Mouse (Mus musculus) heart, embryonic 13.5 days (tissue): Measurements from ENCODE around the gene Rps27rt. TPM values are rescaled to one million over a fixed set of nuclear protein-coding genes. Genes with fewer than 3 reads are reported as not detected.
"Not testable (repeated sequence)": the region's sequence is repeated elsewhere in the genome, so short reads cannot be mapped to it uniquely, and the experiment has no call there.

ENCODE experiments used
- ATAC-seq: fragments of 200-750 bp; cut with Nextera tagmentation; 2 replicates; pipeline ENCODE4 v1.8.0; 2017; ENCODE audit warnings: moderate TSS enrichment; ENCODE audit not compliant: insufficient number of reproducible peaks, low FRiP score, low TSS enrichment; ENCODE audit errors: extremely low read depth
- H3K27ac ChIP-seq: fragments of 300-500 bp; sonication (generic); replicated peaks from 2 replicates; pipeline ENCODE4 v1.5.1; 2015; ENCODE audit warnings: moderate library complexity, mild to moderate bottlenecking, inconsistent platforms
- H3K27me3 ChIP-seq: fragments of 300-500 bp; sonication (generic); replicated peaks from 2 replicates; pipeline ENCODE4 v1.6.1; 2015; ENCODE audit warnings: mild to moderate bottlenecking, inconsistent platforms
- H3K36me3 ChIP-seq: fragments of 300-500 bp; sonication (generic); 2 replicates; pipeline ENCODE4 v1.6.1; 2015; ENCODE audit warnings: mild to moderate bottlenecking, inconsistent platforms
- H3K4me1 ChIP-seq: fragments of 300-500 bp; sonication (generic); 2 replicates; pipeline ENCODE4 v1.6.1; 2015; ENCODE audit warnings: inconsistent platforms
- H3K4me2 ChIP-seq: fragments of 300-500 bp; sonication (generic); 2 replicates; pipeline ENCODE4 v1.6.1; 2015; ENCODE audit warnings: inconsistent platforms, mild to moderate bottlenecking, moderate library complexity
- H3K4me3 ChIP-seq: fragments of 300-500 bp; sonication (generic); 2 replicates; pipeline ENCODE4 v1.5.1; 2015; ENCODE audit warnings: moderate library complexity, mild to moderate bottlenecking, inconsistent platforms
- H3K9ac ChIP-seq: fragments of 300-500 bp; sonication (generic); 2 replicates; pipeline ENCODE4 v1.6.1; 2015; ENCODE audit warnings: inconsistent platforms, mild to moderate bottlenecking, moderate library complexity
- H3K9me3 ChIP-seq: fragments of 300-500 bp; sonication (generic); 2 replicates; pipeline ENCODE4 v1.6.1; 2016; ENCODE audit warnings: inconsistent platforms
- WGBS: fragments of 180-500 bp; shearing (Covaris S2); methylation state at CpG from one replicate; pipeline ENCODE4 v1.1.7; 2015; ENCODE audit warnings: mixed read lengths; 5-methylcytosine and 5-hydroxymethylcytosine counted together
- polyA plus RNA-seq: library from polyadenylated mRNA; unstranded; fragments of >200 nt; fragmentation: Nextera tagmentation; extraction: Ambion mirVana; gene quantifications from 2 replicates; pipeline ENCODE4 v1.2.1, GENCODE M21; 2015

Gene Rps27rt
- polyA plus RNA-seq, result 210 and 263 TPM in 2 replicates

DNA sequence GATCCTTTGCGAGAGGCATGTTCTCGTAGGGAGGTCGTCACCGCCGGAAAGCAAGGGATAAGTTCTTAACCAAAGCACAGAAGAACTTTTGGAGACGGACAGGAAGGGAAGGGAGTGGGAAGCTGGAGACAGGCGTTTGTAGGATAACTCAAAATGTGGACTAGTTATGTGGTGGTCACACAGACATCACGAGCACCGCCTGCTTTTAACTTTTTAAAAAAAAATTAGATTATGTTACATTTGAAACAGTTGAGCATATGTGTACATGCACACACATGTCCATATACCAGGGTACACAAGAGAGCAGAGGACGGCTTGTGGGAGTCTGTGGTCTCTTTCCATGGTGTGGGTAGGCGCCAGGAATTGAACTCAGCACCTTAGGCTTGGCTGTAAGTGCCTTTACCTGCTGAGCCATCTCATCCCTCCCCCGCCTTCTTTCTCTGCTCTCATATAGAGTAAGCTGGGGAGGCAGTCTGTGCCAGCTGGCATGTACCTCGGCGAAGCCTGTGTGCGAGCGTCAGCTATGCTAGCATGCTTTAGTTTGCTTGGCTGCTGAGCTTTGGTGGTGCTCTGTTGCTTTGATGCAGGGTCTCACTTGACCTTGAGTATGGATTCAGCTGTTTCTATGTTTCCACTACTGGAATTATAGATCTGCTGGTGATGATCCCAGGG, at the start of gene Rps27rt:
TSS of gene Rps27rt (minus strand) at position 51 of the 672 bp plus-strand sequence.
- H3K4me3 ChIP-seq, result no peak within 1 kb of the TSS
- no peak for ATAC-seq
- H3K4me1 ChIP-seq, result peaks cover 16% of the 10 kb centered on the region
- H3K27me3 ChIP-seq, result 0 out of 2 replicates have a peak, but pooled peaks cover 6% of the 10 kb centered on the region
- 87% methylated on average over 16 of the region's 16 CpGs for WGBS
- no peak within 1 kb of the TSS for H3K9ac ChIP-seq
- no peak within 1 kb of the TSS for H3K4me2 ChIP-seq
- no peaks in the 10 kb centered on the region for H3K36me3 ChIP-seq
- H3K9me3 ChIP-seq, result no peaks in the 10 kb centered on the region
- no peak within 1 kb of the TSS for H3K27ac ChIP-seq

DNA sequence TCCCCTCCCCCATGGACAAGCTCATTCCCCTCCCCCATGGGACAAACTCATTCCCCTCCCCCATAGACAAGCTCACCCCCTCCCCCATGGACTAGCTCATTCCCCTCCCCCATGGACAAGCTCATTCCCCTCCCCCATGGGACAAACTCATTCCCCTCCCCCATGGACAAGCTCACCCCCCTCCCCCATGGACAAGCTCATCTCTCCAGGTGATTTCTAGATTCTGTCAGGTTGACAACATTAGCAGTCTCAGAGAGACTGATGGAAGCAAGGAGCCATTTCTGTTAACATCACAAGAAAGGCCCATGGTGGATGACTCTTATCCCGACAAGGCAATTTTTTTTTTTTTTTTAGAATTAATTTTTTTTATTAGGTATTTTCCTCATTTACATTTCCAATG, 48.5 kb upstream of the Rps27rt start:
- not testable (repeated sequence) for H3K4me3 ChIP-seq, ATAC-seq, H3K9me3 ChIP-seq, H3K9ac ChIP-seq, H3K27me3 ChIP-seq, H3K36me3 ChIP-seq, H3K27ac ChIP-seq, H3K4me2 ChIP-seq
- 93% methylated on average over 1 of the region's 1 CpGs for WGBS
- H3K4me1 ChIP-seq, result peaks cover 11% of the 10 kb centered on the region; the same call in 1 of the 2 replicates

DNA sequence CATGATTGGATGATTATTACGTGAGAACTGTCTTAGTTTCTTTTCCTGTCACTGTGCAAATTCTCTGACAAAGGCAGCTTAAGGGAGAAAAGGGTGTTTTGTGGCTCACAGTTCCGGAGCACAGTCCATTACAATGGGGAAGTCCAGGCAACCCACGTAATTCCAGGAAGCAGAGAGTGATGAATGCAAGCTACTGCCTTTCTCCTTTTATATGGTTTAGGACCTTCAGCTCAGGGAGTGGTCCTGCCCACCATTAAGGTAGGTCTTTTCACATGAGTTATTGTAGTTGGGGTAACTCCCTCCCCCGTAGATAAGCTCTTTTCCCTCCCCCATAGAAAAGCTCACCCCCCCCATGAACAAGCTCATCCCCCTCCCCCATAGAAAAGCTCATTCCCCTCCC, 48.0 kb upstream of the Rps27rt start:
- ATAC-seq, result no peak
- H3K4me3 ChIP-seq, result no peak overlapping the region
- WGBS, result 77% methylated on average over 4 of the region's 4 CpGs
- H3K9ac ChIP-seq, result no peak overlapping the region
- H3K4me1 ChIP-seq, result peaks cover 11% of the 10 kb centered on the region; the same call in 1 of the 2 replicates
- no peaks in the 10 kb centered on the region; the same call in 1 of the 2 replicates for H3K9me3 ChIP-seq
- no peak overlapping the region for H3K4me2 ChIP-seq
- no peaks in the 10 kb centered on the region; the same call in 1 of the 2 replicates for H3K36me3 ChIP-seq
- H3K27ac ChIP-seq, result no peak overlapping the region
- no peaks in the 10 kb centered on the region for H3K27me3 ChIP-seq

DNA sequence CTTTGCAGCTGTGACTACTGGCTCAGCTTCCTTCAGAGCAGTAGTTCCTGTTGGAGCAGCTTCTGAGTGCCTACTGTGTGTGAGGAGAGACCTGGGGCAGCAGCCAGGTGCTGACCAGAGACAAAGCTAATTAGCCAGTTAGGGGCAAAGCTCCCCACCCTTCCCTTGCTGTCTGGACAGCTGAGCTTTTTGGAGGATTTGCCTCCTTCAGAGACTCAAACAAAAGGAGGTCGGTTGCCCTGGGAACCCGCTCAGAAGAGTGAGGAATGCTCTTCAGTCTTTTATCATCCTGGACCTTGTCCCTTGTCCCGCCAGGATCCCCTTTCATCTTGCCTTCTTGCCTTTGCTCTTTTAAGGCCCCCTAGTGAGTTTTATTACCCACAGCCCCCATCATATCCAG, 46.8 kb upstream of the Rps27rt start:
- WGBS, result 24% methylated on average over 3 of the region's 3 CpGs
- Histone ChIP-seq H3K4me1 (peaks cover 18% of the 10 kb centered on the region), H3K4me3 (no peak overlapping the region), H3K36me3 (no peaks in the 10 kb centered on the region; the same call in 1 of the 2 replicates), H3K9me3 (no peaks in the 10 kb centered on the region; the same call in 1 of the 2 replicates), H3K27ac (no peak overlapping the region), H3K4me2 (no peak overlapping the region), H3K27me3 (no peaks in the 10 kb centered on the region), H3K9ac (no peak overlapping the region)
- no peak for ATAC-seq

DNA sequence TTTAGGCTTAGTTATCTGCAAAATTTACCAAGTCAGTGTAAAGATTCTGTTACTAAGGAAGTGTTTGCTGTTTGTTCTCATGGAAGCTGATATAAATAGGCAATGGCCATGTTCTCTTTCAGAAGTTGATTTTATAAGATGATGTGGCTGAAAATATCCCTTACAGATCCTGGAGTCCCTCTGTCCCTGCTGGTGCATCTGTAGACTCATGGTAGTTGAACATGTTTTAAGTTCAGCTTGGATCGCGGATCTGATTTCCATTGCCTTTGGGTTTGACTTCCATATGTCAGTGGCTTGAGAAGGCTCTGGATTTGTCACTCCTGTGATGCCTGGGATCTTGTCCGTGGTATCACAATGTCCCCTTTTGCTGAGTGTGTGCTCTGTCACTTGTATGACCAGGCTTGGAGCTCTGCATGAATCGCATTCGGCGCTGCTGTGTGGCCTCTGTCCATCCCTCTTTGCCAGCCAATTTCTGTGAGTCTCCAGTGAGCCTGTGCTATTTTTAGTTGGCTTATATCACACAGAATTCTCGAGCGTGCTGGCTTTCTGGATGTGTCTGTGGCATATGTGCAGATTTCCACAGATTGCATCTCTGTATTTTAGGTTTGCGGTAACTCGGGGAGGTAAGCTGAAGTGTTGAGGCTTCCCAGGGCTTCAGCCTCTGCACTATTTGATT, 41.3 kb upstream of the Rps27rt start:
- WGBS, result 53% methylated on average over 10 of the region's 10 CpGs
- H3K4me3 ChIP-seq, result peak overlapping the region; percentile 24
- H3K4me1 ChIP-seq, result peaks cover 32% of the 10 kb centered on the region
- H3K27ac ChIP-seq, result peak overlapping the region; percentile 80
- no peak for ATAC-seq
- no peaks in the 10 kb centered on the region; the same call in 1 of the 2 replicates for H3K9me3 ChIP-seq
- no peaks in the 10 kb centered on the region for H3K36me3 ChIP-seq
- peak overlapping the region; percentile 59 for H3K4me2 ChIP-seq
- H3K9ac ChIP-seq, result peak overlapping the region; percentile 33; the same call in 1 of the 2 replicates
- no peaks in the 10 kb centered on the region for H3K27me3 ChIP-seq

DNA sequence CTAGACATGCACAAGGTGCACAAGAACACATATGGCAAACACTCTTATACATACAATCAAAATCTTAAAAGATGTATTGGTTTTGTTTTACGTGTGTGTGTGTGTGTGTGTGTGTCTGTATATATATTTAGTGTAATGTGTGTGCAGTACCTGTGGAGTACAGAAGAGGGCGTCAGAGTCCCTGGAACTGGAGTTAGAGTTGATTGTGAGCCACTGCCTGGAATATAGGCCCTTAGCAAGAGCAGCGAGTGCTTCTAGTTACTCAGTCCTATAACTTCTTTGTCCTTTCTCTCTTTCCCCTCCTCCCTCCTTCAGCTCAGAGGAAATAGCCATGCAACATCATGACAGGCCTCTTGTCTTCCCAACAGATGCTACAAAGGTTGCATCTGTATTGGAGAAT, 40.6 kb upstream of the Rps27rt start:
- 75% methylated on average over 3 of the region's 3 CpGs for WGBS
- Histone ChIP-seq H3K9ac (no peak overlapping the region), H3K9me3 (no peaks in the 10 kb centered on the region; the same call in 1 of the 2 replicates), H3K4me3 (no peak overlapping the region), H3K4me1 (peaks cover 36% of the 10 kb centered on the region), H3K36me3 (no peaks in the 10 kb centered on the region), H3K4me2 (no peak overlapping the region), H3K27me3 (no peaks in the 10 kb centered on the region), H3K27ac (peak overlapping the region; percentile 80; the same call in 1 of the 2 replicates)
- no peak for ATAC-seq

DNA sequence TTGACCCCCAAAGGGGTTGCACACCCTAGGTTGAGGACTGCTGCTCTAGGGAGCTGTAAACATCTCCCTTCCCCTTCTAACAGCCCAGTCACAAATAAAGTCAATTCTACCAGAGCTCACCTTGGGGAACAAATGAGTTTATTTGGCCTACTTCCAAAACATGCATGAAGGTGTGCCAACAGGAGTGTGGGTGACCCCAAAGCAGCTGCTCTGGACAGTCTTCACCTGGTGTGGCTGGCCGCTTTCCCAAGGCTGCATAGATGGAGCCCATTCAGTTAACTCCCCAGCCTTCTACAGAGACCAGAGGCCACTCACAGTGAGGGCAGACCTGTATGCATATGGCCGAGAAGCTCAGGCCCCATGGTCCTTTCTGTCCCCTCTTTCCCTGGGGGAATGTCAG, 38.9 kb upstream of the Rps27rt start:
- H3K9ac ChIP-seq, result no peak overlapping the region
- no peaks in the 10 kb centered on the region for H3K27me3 ChIP-seq
- no peak overlapping the region for H3K27ac ChIP-seq
- H3K9me3 ChIP-seq, result no peaks in the 10 kb centered on the region; the same call in 1 of the 2 replicates
- H3K4me2 ChIP-seq, result no peak overlapping the region
- no peak overlapping the region for H3K4me3 ChIP-seq
- WGBS, result 85% methylated on average over 2 of the region's 2 CpGs
- no peaks in the 10 kb centered on the region for H3K36me3 ChIP-seq
- ATAC-seq, result no peak
- peaks cover 36% of the 10 kb centered on the region for H3K4me1 ChIP-seq

DNA sequence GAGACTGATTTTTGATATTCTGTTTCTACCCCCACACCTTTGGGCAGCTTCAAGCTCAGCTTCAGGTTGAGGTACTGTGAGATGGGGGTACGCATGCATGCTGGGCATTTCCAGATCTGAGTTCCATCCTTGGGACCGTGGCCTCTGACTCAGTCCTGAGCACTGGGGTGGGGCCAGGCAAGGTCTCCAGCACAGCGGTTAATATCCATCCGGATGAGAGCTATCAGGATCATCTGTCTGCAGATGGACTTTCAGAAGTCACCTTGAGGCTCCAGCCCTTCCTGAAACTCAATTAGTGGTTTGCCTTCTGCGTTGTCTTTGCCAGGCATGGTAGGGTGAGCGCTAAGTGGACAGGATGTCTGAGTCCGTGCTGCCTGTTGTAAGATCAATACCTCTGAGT, 37.6 kb upstream of the Rps27rt start:
- Histone ChIP-seq H3K27ac (no peak overlapping the region), H3K36me3 (no peaks in the 10 kb centered on the region), H3K27me3 (no peaks in the 10 kb centered on the region), H3K4me2 (no peak overlapping the region), H3K9me3 (peaks cover 8% of the 10 kb centered on the region; the same call in 1 of the 2 replicates), H3K9ac (no peak overlapping the region), H3K4me3 (no peak overlapping the region), H3K4me1 (peaks cover 36% of the 10 kb centered on the region)
- 83% methylated on average over 7 of the region's 7 CpGs for WGBS
- ATAC-seq, result no peak

DNA sequence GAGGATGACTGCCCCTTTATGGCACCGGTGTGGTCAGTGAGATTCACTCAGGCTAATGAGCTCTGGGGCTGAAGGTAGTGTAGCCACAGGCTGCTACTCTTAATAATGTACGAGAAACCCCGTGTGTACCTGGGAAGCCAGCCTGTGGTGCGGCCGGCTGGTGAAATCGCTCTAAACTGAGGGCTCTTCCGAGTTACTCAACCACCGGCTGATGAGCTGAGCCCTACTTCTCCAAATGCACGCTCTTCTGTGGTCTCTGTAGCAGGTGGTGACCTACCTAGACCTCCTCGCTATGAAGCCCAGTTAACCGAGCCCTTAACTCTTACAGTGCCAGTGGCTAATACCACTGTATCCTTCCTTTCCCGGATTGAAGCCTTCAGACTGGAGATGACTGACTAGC, 29.8 kb upstream of the Rps27rt start:
- no peak overlapping the region for H3K4me2 ChIP-seq
- WGBS, result 59% methylated on average over 12 of the region's 12 CpGs

DNA sequence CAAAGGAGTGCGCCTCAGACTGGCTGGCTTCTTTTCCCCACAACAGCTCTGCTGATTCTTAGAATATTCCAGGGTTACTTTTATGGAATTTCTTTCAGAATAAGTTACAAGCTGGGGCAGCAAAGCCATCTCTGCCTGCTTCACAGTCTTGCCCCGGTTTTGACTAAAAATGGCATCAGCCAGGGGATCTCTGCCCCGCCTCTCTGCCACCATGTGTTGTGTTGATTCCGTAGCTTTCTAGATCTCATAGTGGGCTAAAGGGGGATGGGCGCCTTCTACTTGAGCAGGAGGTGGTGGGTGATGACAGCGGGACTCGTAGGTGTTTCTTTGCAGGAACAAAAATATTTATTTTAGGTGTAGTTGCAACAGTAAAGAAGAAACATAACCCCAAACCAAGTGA, 25.7 kb upstream of the Rps27rt start:
- WGBS, result 64% methylated on average over 7 of the region's 7 CpGs
- peaks cover 3% of the 10 kb centered on the region; the same call in 1 of the 2 replicates for H3K36me3 ChIP-seq
- peak overlapping the region; percentile 61 for H3K27ac ChIP-seq
- 0 out of 2 replicates have a peak overlapping the region, but pooled peaks have one; percentile 8 for H3K9ac ChIP-seq
- no peak for ATAC-seq
- no peak overlapping the region for H3K4me2 ChIP-seq
- H3K9me3 ChIP-seq, result peaks cover 9% of the 10 kb centered on the region; the same call in 1 of the 2 replicates
- no peak overlapping the region for H3K4me3 ChIP-seq
- H3K4me1 ChIP-seq, result peaks cover 17% of the 10 kb centered on the region
- H3K27me3 ChIP-seq, result no peaks in the 10 kb centered on the region

More for the DNA sequence above, 29.8 kb upstream of the Rps27rt start:
- H3K27ac ChIP-seq, result no peak overlapping the region
- peaks cover 3% of the 10 kb centered on the region; the same call in 1 of the 2 replicates for H3K36me3 ChIP-seq
- no peak overlapping the region for H3K9ac ChIP-seq
- peaks cover 18% of the 10 kb centered on the region for H3K9me3 ChIP-seq
- no peak for ATAC-seq
- H3K4me3 ChIP-seq, result no peak overlapping the region
- no peaks in the 10 kb centered on the region for H3K27me3 ChIP-seq
- peaks cover 27% of the 10 kb centered on the region for H3K4me1 ChIP-seq

DNA sequence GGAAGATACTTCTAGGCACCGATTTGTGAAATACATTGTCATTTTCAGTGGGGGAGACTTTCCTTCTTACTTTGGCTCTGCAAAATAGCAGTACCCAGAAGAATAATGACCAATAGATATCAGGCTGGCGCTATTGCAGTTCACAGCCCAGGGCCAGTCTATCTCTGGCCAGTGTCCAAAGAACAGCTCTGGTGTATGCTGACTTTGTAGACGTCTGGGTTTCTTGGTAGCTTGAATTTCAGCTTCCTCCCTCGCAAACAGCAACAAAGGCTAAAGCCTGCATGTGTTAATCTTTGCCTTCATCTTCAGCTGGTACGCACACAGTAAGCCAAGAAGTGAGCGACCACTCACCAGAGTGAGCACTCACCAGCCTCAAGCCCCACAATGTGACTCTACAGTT, 25.2 kb upstream of the Rps27rt start:
- H3K27ac ChIP-seq, result peak overlapping the region; percentile 61
- no peaks in the 10 kb centered on the region for H3K27me3 ChIP-seq
- H3K9ac ChIP-seq, result 0 out of 2 replicates have a peak overlapping the region, but pooled peaks have one; percentile 8
- peaks cover 14% of the 10 kb centered on the region for H3K4me1 ChIP-seq
- no peak for ATAC-seq
- peaks cover 9% of the 10 kb centered on the region; the same call in 1 of the 2 replicates for H3K9me3 ChIP-seq
- H3K36me3 ChIP-seq, result peaks cover 3% of the 10 kb centered on the region; the same call in 1 of the 2 replicates
- no peak overlapping the region for H3K4me3 ChIP-seq
- H3K4me2 ChIP-seq, result no peak overlapping the region
- 48% methylated on average over 6 of the region's 6 CpGs for WGBS
